Mouse (Mus musculus) C2C12 (cell line): Measurements from ENCODE around the gene Traf2.

Source experiments
- MAX ChIP-seq: IDR thresholded peaks from one replicate; pipeline ENCODE4 v1.6.1; 2011; ENCODE audit warnings: mild to moderate bottlenecking, control low read depth
- MYOG ChIP-seq: IDR thresholded peaks from one replicate; pipeline ENCODE4 v1.6.1; 2011; ENCODE audit not compliant: control insufficient read depth, insufficient read length; ENCODE audit errors: extremely low read depth

- no peak for TF ChIP-seq MYOG
- no peak for TF ChIP-seq MAX
Measured at GRCm38 (mm10) chr2:25557221-25557963, 10.7 kb upstream of the Traf2 start, which contains the start of gene Edf1.
